Mouse (Mus musculus) hindbrain, embryonic 14.5 days (tissue): ENCODE measurements around the gene Rab37. TPM values are rescaled to one million over a fixed set of nuclear protein-coding genes. Genes with fewer than 3 reads are reported as not detected.

Experiments used
- ATAC-seq: fragments of 200-750 bp; cut with Nextera tagmentation; 2 replicates; pipeline ENCODE4 v1.8.0; 2017; ENCODE audit warnings: moderate number of reproducible peaks, mild to moderate bottlenecking, moderate TSS enrichment, moderate library complexity; ENCODE audit not compliant: low FRiP score
- DNase-seq: peaks from one replicate; pipeline ENCODE4 v3.0.0-alpha.2; 2015; ENCODE audit warnings: low spot score
- H3K27ac ChIP-seq: fragments of 300-500 bp; sonication (generic); 2 replicates; pipeline ENCODE4 v1.5.1; 2014; ENCODE audit warnings: mild to moderate bottlenecking, moderate library complexity
- H3K27me3 ChIP-seq: fragments of 300-500 bp; sonication (generic); 2 replicates; pipeline ENCODE4 v1.6.1; 2014; ENCODE audit warnings: mild to moderate bottlenecking, low read length, mixed read lengths; ENCODE audit not compliant: control insufficient read depth, insufficient read depth
- H3K36me3 ChIP-seq: fragments of 300-500 bp; sonication (generic); replicated peaks from 2 replicates; pipeline ENCODE4 v1.6.1; 2014; ENCODE audit not compliant: control insufficient read depth, insufficient read depth
- H3K4me1 ChIP-seq: fragments of 300-500 bp; sonication (generic); replicated peaks from 2 replicates; pipeline ENCODE4 v1.6.1; 2014; ENCODE audit warnings: antibody characterized with exemption, low read length, mixed read lengths; ENCODE audit not compliant: control insufficient read depth, insufficient read depth
- H3K4me2 ChIP-seq: fragments of 300-500 bp; sonication (generic); replicated peaks from 2 replicates; pipeline ENCODE4 v1.6.1; 2014; ENCODE audit warnings: mild to moderate bottlenecking, moderate library complexity
- H3K4me3 ChIP-seq: fragments of 300-500 bp; sonication (generic); replicated peaks from 2 replicates; pipeline ENCODE4 v1.5.1; 2014; ENCODE audit warnings: mild to moderate bottlenecking, low read length
- H3K9ac ChIP-seq: fragments of 300-500 bp; sonication (generic); 2 replicates; pipeline ENCODE4 v1.6.1; 2014
- H3K9me3 ChIP-seq: fragments of 300-500 bp; sonication (generic); 2 replicates; pipeline ENCODE4 v1.6.1; 2016; ENCODE audit warnings: low read length; ENCODE audit not compliant: control insufficient read depth
- WGBS: fragments of 180-500 bp; shearing (Covaris S2); extraction: QIAGEN DNeasy Blood & Tissue Kit; methylation state at CpG from one replicate; pipeline ENCODE4 v1.1.7; 2014; 5-methylcytosine and 5-hydroxymethylcytosine counted together
- polyA plus RNA-seq: library from polyadenylated mRNA; unstranded; fragments of >200 nt; fragmentation: Nextera tagmentation; extraction: Ambion mirVana; gene quantifications from 2 replicates; pipeline ENCODE4 v1.2.1, GENCODE M21; 2014

Rab37 gene
- polyA plus RNA-seq, 1 experiment from 2014 or later, result 0.66 TPM

- Histone ChIP-seq H3K9me3 (no peaks in the 10 kb centered on the region), H3K27ac (no peak overlapping the region), H3K36me3 (no peaks in the 10 kb centered on the region), H3K9ac (no peak overlapping the region), H3K27me3 (no peaks in the 10 kb centered on the region), H3K4me3 (no peak overlapping the region), H3K4me1 (no peaks in the 10 kb centered on the region), H3K4me2 (no peak overlapping the region)
- WGBS, result 85% methylated on average over 5 of the region's 5 CpGs
- DNase-seq (no peak), ATAC-seq (no peak)
Measured at GRCm38 (mm10) chr11:115138597-115139262, 47.5 kb downstream of the Rab37 start.

- Histone ChIP-seq H3K36me3 (no peaks in the 10 kb centered on the region), H3K27ac (no peak overlapping the region), H3K4me1 (no peaks in the 10 kb centered on the region), H3K9me3 (no peaks in the 10 kb centered on the region), H3K9ac (no peak overlapping the region), H3K27me3 (no peaks in the 10 kb centered on the region), H3K4me3 (no peak overlapping the region), H3K4me2 (no peak overlapping the region)
- no peak for DNase-seq
- ATAC-seq, result no peak
- whole genome bisulfite sequencing, result 86% methylated on average over 2 of the region's 2 CpGs
Measured at GRCm38 (mm10) chr11:115141970-115142369, 50.7 kb downstream of the Rab37 start.

- H3K36me3 ChIP-seq, result no peaks in the 10 kb centered on the region
- no peak overlapping the region for H3K4me3 ChIP-seq
- H3K27ac ChIP-seq, result no peak overlapping the region
- no peak overlapping the region for H3K4me2 ChIP-seq
- no peaks in the 10 kb centered on the region; the same call in 1 of the 2 replicates for H3K4me1 ChIP-seq
- no peak overlapping the region for H3K9ac ChIP-seq
- DNase-seq (no peak), ATAC-seq (no peak)
- H3K27me3 ChIP-seq, result peaks cover under 1% of the 10 kb centered on the region; the same call in 1 of the 2 replicates
- WGBS, result 83% methylated on average over 4 of the region's 4 CpGs
- no peaks in the 10 kb centered on the region for H3K9me3 ChIP-seq
Measured at GRCm38 (mm10) chr11:115147813-115148212, 56.6 kb downstream of the Rab37 start.

- WGBS, result 78% methylated on average over 6 of the region's 6 CpGs
- H3K4me1 ChIP-seq, result no peaks in the 10 kb centered on the region; the same call in 1 of the 2 replicates
- no peak overlapping the region for H3K4me3 ChIP-seq
- H3K27me3 ChIP-seq, result peaks cover 31% of the 10 kb centered on the region
- H3K9me3 ChIP-seq, result no peaks in the 10 kb centered on the region
- no peak overlapping the region for H3K9ac ChIP-seq
- no peak overlapping the region for H3K27ac ChIP-seq
- H3K4me2 ChIP-seq, result no peak overlapping the region
- no peak for ATAC-seq
- DNase-seq, result no peak
- no peaks in the 10 kb centered on the region for H3K36me3 ChIP-seq
Measured at GRCm38 (mm10) chr11:115150741-115151254, 59.6 kb downstream of the Rab37 start.

GRCm38 (mm10) chr11:115151755-115152429, 60.7 kb downstream of the Rab37 start:
- Histone ChIP-seq H3K4me3 (peak overlapping the region; percentile 27), H3K27me3 (peaks cover 42% of the 10 kb centered on the region), H3K4me2 (peak overlapping the region; percentile 53), H3K4me1 (no peaks in the 10 kb centered on the region; the same call in 1 of the 2 replicates), H3K9ac (peak overlapping the region; percentile 56), H3K36me3 (no peaks in the 10 kb centered on the region), H3K9me3 (no peaks in the 10 kb centered on the region), H3K27ac (no peak overlapping the region)
- ATAC-seq (peak; percentile 69), DNase-seq (peak; percentile 81)
- 5% methylated on average over 15 of the region's 15 CpGs for WGBS

GRCm38 (mm10) chr11:115153088-115153487, 61.9 kb downstream of the Rab37 start:
- Histone ChIP-seq H3K9me3 (no peaks in the 10 kb centered on the region), H3K36me3 (no peaks in the 10 kb centered on the region), H3K4me1 (no peaks in the 10 kb centered on the region; the same call in 1 of the 2 replicates), H3K27ac (no peak overlapping the region), H3K27me3 (peaks cover 44% of the 10 kb centered on the region), H3K4me2 (no peak overlapping the region), H3K9ac (no peak overlapping the region), H3K4me3 (no peak overlapping the region)
- no peak for ATAC-seq
- 82% methylated on average over 9 of the region's 9 CpGs for WGBS
- DNase-seq, result no peak

- Histone ChIP-seq H3K4me3 (peak overlapping the region; percentile 8), H3K9ac (no peak overlapping the region), H3K9me3 (no peaks in the 10 kb centered on the region), H3K27ac (no peak overlapping the region), H3K36me3 (no peaks in the 10 kb centered on the region), H3K4me1 (no peaks in the 10 kb centered on the region; the same call in 1 of the 2 replicates), H3K4me2 (peak overlapping the region; percentile 27), H3K27me3 (peaks cover 44% of the 10 kb centered on the region)
- DNase-seq (peak; percentile 66), ATAC-seq (peak; percentile 38; the same call in 1 of the 2 replicates)
- under 1% methylated on average over 33 of the region's 35 CpGs for WGBS
Measured at GRCm38 (mm10) chr11:115153699-115154292, 62.6 kb downstream of the Rab37 start.

GRCm38 (mm10) chr11:115155053-115155634, 63.9 kb downstream of the Rab37 start:
- H3K27me3 ChIP-seq, result peaks cover 44% of the 10 kb centered on the region
- DNase-seq, result no peak
- H3K4me2 ChIP-seq, result no peak overlapping the region
- H3K27ac ChIP-seq, result no peak overlapping the region
- H3K4me3 ChIP-seq, result no peak overlapping the region
- WGBS, result 17% methylated on average over 5 of the region's 5 CpGs
- ATAC-seq, result no peak
- H3K9ac ChIP-seq, result no peak overlapping the region
- H3K4me1 ChIP-seq, result no peaks in the 10 kb centered on the region; the same call in 1 of the 2 replicates
- no peaks in the 10 kb centered on the region for H3K36me3 ChIP-seq
- no peaks in the 10 kb centered on the region for H3K9me3 ChIP-seq
